Mouse (Mus musculus) kidney, adult 2 months (tissue): ENCODE data around the gene Atg4c. TPM values are rescaled to one million over a fixed set of nuclear protein-coding genes. Genes with fewer than 3 reads are reported as not detected.
A peak's percentile ranks its signal among the peaks of the same experiment; 100 is the strongest.

Source experiments
- DNase-seq: peaks from one replicate; pipeline ENCODE4 v3.0.0; 2021
- H3K27ac ChIP-seq: fragments of 200-500 bp; 2 replicates; pipeline ENCODE4 v1.5.1; 2012; ENCODE audit warnings: low read depth, low read length, control low read depth, inconsistent platforms; ENCODE audit not compliant: insufficient read depth
- H3K27me3 ChIP-seq: fragments of 200-500 bp; replicated peaks from 2 replicates; pipeline ENCODE4 v1.6.1; 2012; ENCODE audit warnings: mild to moderate bottlenecking, moderate library complexity, low read length, inconsistent platforms; ENCODE audit not compliant: control insufficient read depth, insufficient read depth
- H3K36me3 ChIP-seq: fragments of 200-500 bp; 2 replicates; pipeline ENCODE4 v1.6.1; 2012; ENCODE audit warnings: mild to moderate bottlenecking, moderate library complexity, low read length, inconsistent platforms; ENCODE audit not compliant: control insufficient read depth, insufficient read depth
- H3K4me1 ChIP-seq: fragments of 200-500 bp; 2 replicates; pipeline ENCODE4 v1.6.1; 2011; ENCODE audit warnings: low read length; ENCODE audit not compliant: control insufficient read depth, insufficient read depth
- H3K4me3 ChIP-seq: fragments of 200-500 bp; 2 replicates; pipeline ENCODE4 v1.5.1; 2011; ENCODE audit warnings: mild to moderate bottlenecking, low read depth, low read length, control low read depth; ENCODE audit not compliant: insufficient read depth
- CTCF ChIP-seq: fragments of 200-500 bp; conservative IDR thresholded peaks from 2 replicates; pipeline ENCODE4 v1.5.1; 2011; ENCODE audit warnings: low read depth, mild to moderate bottlenecking, control low read depth, low read length, moderate library complexity, mixed read lengths; ENCODE audit not compliant: insufficient read depth, insufficient read length
- POLR2A ChIP-seq: fragments of 200-500 bp; IDR thresholded peaks from one replicate; pipeline ENCODE4 v1.6.1; 2011; ENCODE audit warnings: low read depth, low read length, control low read depth
- WGBS: fragments of 180-500 bp; shearing (Covaris S2); methylation state at CpG from one replicate; pipeline ENCODE4 v1.1.7; 2018; 5-methylcytosine and 5-hydroxymethylcytosine counted together
- polyA plus RNA-seq: library from polyadenylated mRNA; depleted of rRNA; stranded (reverse); fragments of >200 nt; gene quantifications from 2 replicates; pipeline ENCODE4 v1.2.3, GENCODE M21; 2012

Atg4c gene
- polyA plus RNA-seq, 1 experiment: 5.4 TPM

DNA sequence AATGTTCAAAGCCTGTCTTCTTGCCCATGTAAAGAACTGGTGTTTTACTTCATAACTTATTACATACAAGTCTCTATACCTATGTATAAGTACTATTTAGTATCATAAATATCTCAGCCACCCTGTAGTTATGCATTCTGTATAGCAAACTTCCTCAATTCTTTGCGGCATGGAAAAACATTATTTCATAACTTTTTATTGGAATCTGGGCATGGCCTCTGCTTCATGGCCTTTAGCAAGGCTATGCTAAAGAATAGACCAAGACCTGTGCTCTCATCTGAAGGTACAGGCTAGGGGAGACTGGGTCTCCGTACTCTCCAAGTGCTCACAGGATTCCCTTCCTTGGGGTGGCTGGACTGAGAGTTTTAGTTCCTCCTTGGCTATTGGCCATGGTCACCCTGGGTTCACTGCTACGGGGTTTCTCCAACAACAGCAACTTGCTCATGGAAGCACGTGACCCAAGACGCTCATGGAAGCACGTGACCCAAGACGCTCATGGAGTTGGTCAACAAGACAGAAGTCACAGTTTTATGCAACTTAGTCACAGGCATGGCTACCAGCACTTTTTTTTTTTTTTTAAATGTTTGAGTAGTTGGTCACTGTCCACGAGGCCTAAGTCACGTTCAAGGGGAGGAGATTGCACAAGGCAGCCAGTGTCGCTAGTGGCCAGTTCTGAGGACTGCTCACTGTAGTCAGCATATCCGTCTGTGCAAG lies 7.2 kb upstream of the Atg4c start:
- no peak for DNase-seq
- peaks cover 2% of the 10 kb centered on the region; the same call in 1 of the 2 replicates for H3K4me1 ChIP-seq
- TF ChIP-seq POLR2A (no peak), CTCF (no peak)
- H3K36me3 ChIP-seq: no peaks in the 10 kb centered on the region
- no peaks in the 10 kb centered on the region for H3K27me3 ChIP-seq
- H3K27ac ChIP-seq: no peak overlapping the region
- no peak overlapping the region for H3K4me3 ChIP-seq
- WGBS: 86% methylated on average over 11 of the region's 11 CpGs

DNA sequence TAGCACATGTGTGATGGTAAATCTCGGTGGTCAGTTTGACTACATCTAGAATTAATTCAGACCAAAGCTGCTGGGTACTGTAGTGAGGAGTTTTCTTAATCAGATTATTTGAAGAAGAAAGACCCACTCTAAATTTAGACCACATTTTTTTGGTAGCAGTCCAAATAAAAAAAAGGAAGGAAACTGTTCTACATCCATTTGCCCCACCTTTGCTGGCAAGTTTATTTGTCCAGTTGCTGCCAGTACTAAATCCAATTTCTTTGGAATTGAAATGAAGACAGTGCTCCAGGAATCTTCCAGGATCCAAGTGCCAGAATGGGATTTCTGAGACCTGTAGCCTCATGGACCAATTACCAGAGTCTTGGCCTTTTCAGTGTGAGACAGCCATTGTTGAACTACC lies 1.1 kb upstream of the Atg4c start:
- Histone ChIP-seq H3K27ac (no peak overlapping the region), H3K27me3 (no peaks in the 10 kb centered on the region), H3K36me3 (no peaks in the 10 kb centered on the region), H3K4me1 (no peaks in the 10 kb centered on the region), H3K4me3 (no peak overlapping the region)
- DNase-seq: no peak
- TF ChIP-seq CTCF (no peak), POLR2A (no peak)
- WGBS: 84% methylated on average over 1 of the region's 1 CpGs

GRCm38 (mm10) chr4:99193214-99193613 lies 520 bp upstream of the Atg4c start:
- Histone ChIP-seq H3K27ac (no peak overlapping the region), H3K4me3 (peak overlapping the region; percentile 98; the same call in 1 of the 2 replicates)

GRCm38 (mm10) chr4:99194826-99195225 lies 1.1 kb downstream of the Atg4c start:
- Histone ChIP-seq H3K4me1 (no peaks in the 10 kb centered on the region), H3K36me3 (no peaks in the 10 kb centered on the region), H3K27me3 (no peaks in the 10 kb centered on the region), H3K27ac (no peak overlapping the region; the same call in 1 of the 2 replicates), H3K4me3 (peak overlapping the region; percentile 98)
- no peak for DNase-seq
- TF ChIP-seq CTCF (no peak), POLR2A (no peak)
- WGBS: 18% methylated on average over 5 of the region's 5 CpGs

More at GRCm38 (mm10) chr4:99193214-99193613, 520 bp upstream of the Atg4c start:
- Histone ChIP-seq H3K36me3 (no peaks in the 10 kb centered on the region), H3K27me3 (no peaks in the 10 kb centered on the region), H3K4me1 (no peaks in the 10 kb centered on the region)
- DNase-seq: no peak
- 40% methylated on average over 6 of the region's 6 CpGs for WGBS
- TF ChIP-seq CTCF (no peak), POLR2A (no peak)

- Histone ChIP-seq H3K36me3 (no peaks in the 10 kb centered on the region), H3K4me3 (no peak overlapping the region), H3K27me3 (no peaks in the 10 kb centered on the region), H3K27ac (no peak overlapping the region), H3K4me1 (no peaks in the 10 kb centered on the region)
- no peak for DNase-seq
- TF ChIP-seq POLR2A (no peak), CTCF (no peak)
Observed at GRCm38 (mm10) chr4:99198721-99199120, 5.0 kb downstream of the Atg4c start.

GRCm38 (mm10) chr4:99199757-99200251 lies 6.1 kb downstream of the Atg4c start:
- TF ChIP-seq CTCF: no peak
- TF ChIP-seq POLR2A: no peak
- Histone ChIP-seq H3K27me3 (no peaks in the 10 kb centered on the region), H3K4me3 (no peak overlapping the region), H3K36me3 (no peaks in the 10 kb centered on the region), H3K4me1 (no peaks in the 10 kb centered on the region), H3K27ac (no peak overlapping the region)
- no peak for DNase-seq
- 55% methylated on average over 13 of the region's 13 CpGs for WGBS

DNA sequence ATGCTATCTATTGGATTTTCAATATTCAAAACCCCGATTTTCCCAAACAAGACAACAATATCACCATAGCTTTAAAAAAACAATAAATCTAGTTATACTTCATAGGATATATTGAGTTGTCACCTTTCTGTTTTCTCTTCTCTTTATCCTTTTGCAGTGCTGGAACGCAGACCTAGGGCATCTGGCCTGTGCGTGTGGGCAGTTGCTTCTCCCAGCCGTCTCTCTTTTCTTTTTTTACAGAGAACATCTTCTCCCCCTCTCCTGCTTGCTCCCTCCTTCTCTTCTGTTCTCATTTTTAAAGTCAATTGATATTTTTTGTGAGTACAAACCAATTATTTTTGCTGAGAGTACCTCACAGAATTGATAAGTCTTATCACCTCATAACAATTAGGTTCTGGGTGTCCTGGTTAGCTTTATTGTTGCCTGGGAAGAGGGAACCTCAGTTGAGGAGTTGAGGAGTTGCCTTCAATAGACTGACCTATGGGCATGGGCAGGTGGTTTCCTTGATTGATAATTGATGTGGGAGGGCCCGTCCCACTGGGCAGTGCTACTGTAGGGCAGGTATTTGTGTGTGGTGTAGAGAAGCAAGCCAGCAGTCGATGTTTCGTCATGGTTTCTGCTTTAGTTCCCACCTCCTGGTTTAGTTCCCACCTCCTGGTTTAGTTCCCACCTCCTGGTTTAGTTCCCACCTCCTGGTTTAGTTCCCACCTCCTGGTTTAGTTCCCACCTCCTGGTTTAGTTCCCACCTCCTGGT lies 6.8 kb downstream of the Atg4c start:
- no peaks in the 10 kb centered on the region for H3K36me3 ChIP-seq
- WGBS: 89% methylated on average over 7 of the region's 7 CpGs
- no peaks in the 10 kb centered on the region for H3K27me3 ChIP-seq
- no peaks in the 10 kb centered on the region for H3K4me1 ChIP-seq
- no peak for TF ChIP-seq POLR2A
- no peak for TF ChIP-seq CTCF
- DNase-seq: no peak
- H3K4me3 ChIP-seq: no peak overlapping the region
- no peak overlapping the region for H3K27ac ChIP-seq
